Mouse (Mus musculus) lung, embryonic 14.5 days (tissue): ENCODE measurements around the gene Spin2d. TPM values are rescaled to one million over a fixed set of nuclear protein-coding genes. Genes with fewer than 3 reads are reported as not detected.
"Not testable (repeated sequence)": the region's sequence is repeated elsewhere in the genome, so short reads cannot be mapped to it uniquely, and the experiment has no call there.

Experiments used
- ATAC-seq: fragments of 200-750 bp; cut with Nextera tagmentation; 2 replicates; pipeline ENCODE4 v1.8.0; 2017; ENCODE audit warnings: mild to moderate bottlenecking, moderate TSS enrichment, moderate library complexity; ENCODE audit not compliant: insufficient read depth
- DNase-seq: peaks from one replicate; pipeline ENCODE4 v3.0.0-alpha.2; 2015
- H3K27ac ChIP-seq: fragments of 300-500 bp; sonication (generic); 2 replicates; pipeline ENCODE4 v1.5.1; 2014; ENCODE audit warnings: low read depth, mild to moderate bottlenecking, moderate library complexity
- H3K27me3 ChIP-seq: fragments of 300-500 bp; sonication (generic); 2 replicates; pipeline ENCODE4 v1.6.1; 2014; ENCODE audit warnings: low read length, control low read depth; ENCODE audit not compliant: insufficient read depth
- H3K36me3 ChIP-seq: fragments of 300-500 bp; sonication (generic); 2 replicates; pipeline ENCODE4 v1.6.1; 2014; ENCODE audit warnings: control low read depth; ENCODE audit not compliant: insufficient read depth
- H3K4me1 ChIP-seq: fragments of 300-500 bp; sonication (generic); 2 replicates; pipeline ENCODE4 v1.6.1; 2014; ENCODE audit warnings: antibody characterized with exemption, control low read depth; ENCODE audit not compliant: insufficient read depth
- H3K4me2 ChIP-seq: fragments of 300-500 bp; sonication (generic); 2 replicates; pipeline ENCODE4 v1.6.1; 2014; ENCODE audit warnings: mild to moderate bottlenecking
- H3K4me3 ChIP-seq: fragments of 300-500 bp; sonication (generic); 2 replicates; pipeline ENCODE4 v1.5.1; 2014; ENCODE audit warnings: low read depth, low read length
- H3K9ac ChIP-seq: fragments of 300-500 bp; sonication (generic); 2 replicates; pipeline ENCODE4 v1.6.1; 2014
- H3K9me3 ChIP-seq: fragments of 300-500 bp; sonication (generic); 2 replicates; pipeline ENCODE4 v1.6.1; 2016; ENCODE audit warnings: low read depth, low read length, control low read depth
- CTCF ChIP-seq: IDR thresholded peaks from 2 replicates; pipeline ENCODE4 v1.5.1; 2016; ENCODE audit warnings: antibody characterized with exemption, low read depth
- WGBS: fragments of 180-500 bp; shearing (Covaris S2); extraction: QIAGEN DNeasy Blood & Tissue Kit; methylation state at CpG from one replicate; pipeline ENCODE4 v1.1.7; 2014; 5-methylcytosine and 5-hydroxymethylcytosine counted together
- polyA plus RNA-seq: library from polyadenylated mRNA; unstranded; fragments of >200 nt; fragmentation: Nextera tagmentation; extraction: Ambion mirVana; gene quantifications from 2 replicates; pipeline ENCODE4 v1.2.1, GENCODE M21; 2014

The Spin2d gene
- polyA plus RNA-seq = not detected in 2 replicates

DNA sequence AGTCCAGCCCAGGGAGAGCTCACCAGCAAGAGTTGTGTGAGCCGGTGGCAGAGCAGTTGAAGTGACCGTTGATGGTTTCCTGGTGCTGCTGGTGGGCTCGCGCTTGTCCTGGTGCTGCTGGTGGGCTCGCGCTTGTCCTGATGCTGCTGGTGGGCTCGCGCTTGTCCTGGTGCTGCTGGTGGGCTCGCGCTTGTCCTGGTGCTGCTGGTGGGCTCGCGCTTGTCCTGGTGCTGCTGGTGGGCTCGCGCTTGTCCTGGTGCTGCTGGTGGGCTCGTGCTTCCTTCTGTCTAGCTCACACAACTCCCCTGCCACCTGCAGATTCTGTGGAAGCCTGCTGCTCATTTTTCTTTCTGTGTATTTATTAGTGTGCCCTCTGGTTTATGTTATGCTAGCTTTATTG, at the start of gene Spin2d:
Spin2d (minus strand) TSS at position 101 of the 400 bp plus-strand sequence.
- 76% methylated on average over 6 of the region's 15 CpGs for WGBS
- not testable (repeated sequence) for H3K9ac ChIP-seq, H3K27ac ChIP-seq, H3K4me1 ChIP-seq, H3K36me3 ChIP-seq, H3K9me3 ChIP-seq, H3K27me3 ChIP-seq, ATAC-seq, H3K4me3 ChIP-seq, H3K4me2 ChIP-seq, DNase-seq

DNA sequence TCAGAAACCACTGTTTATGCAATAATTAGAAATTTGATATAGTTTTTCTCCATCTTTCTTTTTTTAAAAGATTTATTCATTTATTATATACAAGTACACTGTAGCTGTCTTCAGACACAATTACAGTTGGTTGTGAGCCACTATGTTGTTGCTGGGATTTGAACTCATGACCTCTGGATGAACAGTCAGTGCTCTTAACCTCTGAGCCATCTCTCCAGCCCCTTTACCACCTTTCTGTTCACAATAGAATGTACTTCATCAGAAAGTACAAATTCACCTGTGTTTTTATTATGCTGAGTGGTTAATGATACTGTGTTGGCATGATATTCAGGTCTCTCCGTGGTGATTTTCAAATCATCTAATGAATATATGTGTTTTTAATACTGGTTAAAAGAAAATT, 48.6 kb upstream of the Spin2d start:
- Histone ChIP-seq H3K4me1 (no peaks in the 10 kb centered on the region), H3K9ac (no peak overlapping the region), H3K36me3 (no peaks in the 10 kb centered on the region), H3K27ac (no peak overlapping the region), H3K4me2 (no peak overlapping the region), H3K27me3 (no peaks in the 10 kb centered on the region), H3K9me3 (no peaks in the 10 kb centered on the region), H3K4me3 (no peak overlapping the region)
- no peak for ATAC-seq
- no peak for DNase-seq
- TF ChIP-seq CTCF = no peak
- WGBS = 58% methylated on average over 1 of the region's 1 CpGs

DNA sequence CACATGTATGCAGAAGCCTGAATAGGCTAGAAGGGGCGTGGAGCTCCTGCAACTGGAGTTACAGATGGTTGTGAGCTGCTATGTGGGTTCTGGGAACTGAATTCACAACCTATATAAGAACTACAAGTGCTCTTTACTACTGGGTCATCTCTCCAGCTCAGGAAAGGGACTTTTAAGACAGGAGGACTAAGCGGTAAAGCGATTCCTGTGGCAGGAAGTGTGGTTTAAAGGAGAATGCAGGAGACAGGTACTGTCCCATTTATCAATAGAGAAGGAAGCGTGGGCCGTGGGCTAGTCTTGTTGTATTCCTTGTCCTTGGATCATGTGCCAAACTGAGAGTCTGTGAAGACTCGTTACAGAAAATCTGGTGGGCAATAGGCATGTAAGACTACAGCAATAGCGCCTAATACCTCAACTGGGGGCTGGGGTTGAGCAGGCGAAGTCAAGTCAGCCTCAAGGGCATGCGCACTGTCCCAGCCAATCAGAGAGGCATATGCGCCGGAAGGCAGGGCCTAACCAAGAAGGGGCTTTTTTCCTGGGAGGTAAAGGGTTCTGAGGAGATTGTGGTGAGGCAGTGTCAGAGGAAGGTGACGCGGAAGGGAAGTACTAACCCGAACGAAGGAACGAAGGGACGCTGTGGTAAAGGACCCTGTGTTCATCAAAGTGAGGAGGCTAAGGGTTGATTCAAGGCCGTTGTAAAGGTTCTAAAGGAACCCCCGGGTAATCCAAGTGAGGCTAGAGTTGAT, 37.2 kb upstream of the Spin2d start, which contains the start of gene Xlr4b:
Xlr4b (plus strand) TSS at position 515 of the 746 bp plus-strand sequence.
- ATAC-seq, DNase-seq, H3K27me3 ChIP-seq, H3K4me3 ChIP-seq, H3K9me3 ChIP-seq, H3K4me1 ChIP-seq, H3K4me2 ChIP-seq, H3K36me3 ChIP-seq, H3K27ac ChIP-seq, H3K9ac ChIP-seq: not testable (repeated sequence)
- WGBS = 78% methylated on average over 11 of the region's 19 CpGs

DNA sequence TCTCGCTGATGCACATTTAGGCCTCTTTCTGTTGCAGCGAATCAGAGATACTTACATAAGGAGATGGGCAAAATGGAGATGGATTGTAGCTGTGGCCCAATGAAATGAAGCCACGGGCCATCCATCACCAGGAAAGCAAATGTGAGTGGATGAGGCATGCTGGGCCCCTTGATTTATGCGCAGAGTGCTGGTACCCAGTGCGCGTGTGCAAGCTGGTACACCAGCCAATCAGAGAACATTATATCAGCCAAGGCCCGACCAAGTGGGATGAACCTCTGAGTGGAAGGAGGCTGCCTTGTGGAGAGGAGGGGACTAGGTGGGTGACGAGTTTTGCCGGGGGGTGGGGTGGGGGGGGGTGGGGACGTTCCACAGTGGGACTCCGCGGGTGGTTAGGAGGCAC, 15.1 kb upstream of the Spin2d start, which contains the start of gene Xlr3b:
Xlr3b (plus strand) TSS at position 274 of the 400 bp plus-strand sequence.
- H3K4me2 ChIP-seq, H3K9me3 ChIP-seq, H3K27ac ChIP-seq, H3K27me3 ChIP-seq, H3K4me3 ChIP-seq, H3K9ac ChIP-seq, H3K4me1 ChIP-seq, H3K36me3 ChIP-seq: not testable (repeated sequence)
- WGBS = 67% methylated on average over 12 of the region's 12 CpGs
- DNase-seq (peak; percentile 1), ATAC-seq (peak; percentile 54; the same call in 1 of the 2 replicates)

DNA sequence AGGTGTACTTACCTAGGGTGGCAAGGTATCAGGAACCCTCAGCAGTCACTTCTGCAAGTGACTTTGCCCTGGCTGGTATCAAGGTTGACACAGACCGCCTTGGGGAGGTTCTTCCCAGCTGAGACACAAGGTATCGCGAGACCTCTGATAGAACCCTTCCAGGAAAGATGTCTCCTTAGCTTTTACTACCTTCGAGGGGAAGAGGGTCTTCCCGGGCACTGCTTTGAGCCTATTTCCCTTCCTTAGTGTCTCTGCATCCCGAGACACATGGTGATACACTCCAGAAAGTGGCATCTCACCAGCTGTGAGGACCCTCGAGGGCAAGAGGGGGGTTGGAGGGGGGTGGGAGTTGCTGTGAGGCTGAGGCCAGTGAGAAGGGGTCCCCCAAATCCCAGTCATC, 27.4 kb downstream of the Spin2d start, which contains the start of gene DXBay18:
DXBay18 (minus strand) TSS at position 101 of the 400 bp plus-strand sequence.
- not testable (repeated sequence) for H3K36me3 ChIP-seq, H3K9me3 ChIP-seq, H3K27me3 ChIP-seq, H3K4me2 ChIP-seq, H3K4me3 ChIP-seq, H3K4me1 ChIP-seq, ATAC-seq, H3K27ac ChIP-seq, H3K9ac ChIP-seq, DNase-seq
- WGBS = no CpG with 5 or more reads among the region's 7 CpGs

DNA sequence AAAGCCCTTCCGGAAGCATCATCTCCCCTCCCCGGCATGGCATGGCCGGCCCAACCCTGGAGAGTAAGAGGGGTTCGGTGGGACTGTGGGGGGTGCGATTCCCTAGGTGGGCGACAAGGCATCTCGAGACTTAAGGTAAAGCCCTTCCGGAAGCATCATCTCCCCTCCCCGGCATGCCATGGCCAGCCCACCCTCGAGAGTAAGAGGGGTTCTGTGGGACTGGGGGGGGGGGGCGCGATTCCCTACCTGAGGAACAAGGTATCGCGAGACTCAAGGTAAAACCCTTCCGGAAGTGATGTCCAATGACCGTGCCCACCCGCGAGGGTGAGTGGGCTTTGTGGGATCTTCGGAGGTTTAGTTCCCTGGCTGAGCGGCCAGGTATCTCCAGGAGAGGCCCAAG, 28.3 kb downstream of the Spin2d start, which contains the start of gene Xlr5b:
Xlr5b (plus strand) TSS at position 301 of the 400 bp plus-strand sequence.
- not testable (repeated sequence) for H3K27ac ChIP-seq, H3K4me3 ChIP-seq, H3K4me2 ChIP-seq, H3K9ac ChIP-seq, H3K9me3 ChIP-seq, H3K27me3 ChIP-seq, H3K4me1 ChIP-seq, DNase-seq, ATAC-seq, H3K36me3 ChIP-seq
- whole genome bisulfite sequencing = no CpG with 5 or more reads among the region's 20 CpGs

DNA sequence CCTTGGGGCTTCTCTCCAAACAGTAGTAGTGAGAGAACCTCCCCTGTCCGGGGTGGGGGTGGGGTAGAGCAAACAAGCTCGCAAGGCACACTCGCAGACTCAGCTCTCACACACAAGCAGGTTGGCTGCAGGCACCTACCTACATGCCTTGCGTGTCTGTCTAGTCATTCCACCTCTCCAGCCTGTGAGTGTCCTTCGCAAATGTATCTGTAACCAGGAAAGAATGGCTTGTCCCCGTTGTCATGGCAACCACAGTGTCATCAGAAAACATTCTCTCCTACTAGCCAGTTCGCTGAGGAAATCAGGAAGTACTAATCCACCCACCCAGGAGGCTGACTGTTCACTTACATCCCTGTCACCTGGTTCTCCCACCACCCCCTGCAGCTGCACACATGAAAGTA, 33.6 kb downstream of the Spin2d start:
- H3K9me3 ChIP-seq, H3K4me3 ChIP-seq, H3K27ac ChIP-seq, H3K4me1 ChIP-seq, H3K36me3 ChIP-seq, DNase-seq, H3K4me2 ChIP-seq, H3K9ac ChIP-seq, H3K27me3 ChIP-seq: not testable (repeated sequence)
- WGBS = no CpG with 5 or more reads among the region's 7 CpGs
- ATAC-seq = peak; percentile 68

Other genes starting within 250 kb of the Spin2d start
- gene Zfp185, start 189.7 kb downstream of the Spin2d start, polyA plus RNA-seq = 6.5 and 8.0 TPM in 2 replicates
- 0.11 TPM in 1 of 2 replicates, not detected in the other for gene Pnma5, start 139.9 kb downstream of the Spin2d start, polyA plus RNA-seq
- 0.08 and 0.13 TPM in 2 replicates for gene Pnma3, start 112.2 kb downstream of the Spin2d start, polyA plus RNA-seq
- 0.35 and 2.0 TPM in 2 replicates for gene Xlr4a, start 94.5 kb downstream of the Spin2d start, polyA plus RNA-seq
- gene Xlr3a, start 79.9 kb downstream of the Spin2d start, polyA plus RNA-seq = 3.6 and 5.6 TPM in 2 replicates
- gene Gm14685, start 59.9 kb downstream of the Spin2d start, polyA plus RNA-seq = 0.09 and 0.11 TPM in 2 replicates
- not detected in 2 replicates for gene Xlr5b, start 28.2 kb downstream of the Spin2d start, polyA plus RNA-seq
- gene DXBay18, start 27.5 kb downstream of the Spin2d start, polyA plus RNA-seq = 0.09 TPM in 1 of 2 replicates, not detected in the other
- gene Xlr3b, start 15.2 kb upstream of the Spin2d start, polyA plus RNA-seq = 8.8 and 16.8 TPM in 2 replicates
- 4.6 TPM in 1 of 2 replicates, not detected in the other for gene Xlr4b, start 37.3 kb upstream of the Spin2d start, polyA plus RNA-seq
- gene F8a, start 51.3 kb upstream of the Spin2d start, polyA plus RNA-seq = 9.7 and 10.9 TPM in 2 replicates
- gene Xlr4c, start 66.1 kb upstream of the Spin2d start, polyA plus RNA-seq = 0.21 TPM in 1 of 2 replicates, not detected in the other
- gene Xlr3c, start 88.4 kb upstream of the Spin2d start, polyA plus RNA-seq = not detected in 2 replicates
- gene Xlr5a, start 116.0 kb upstream of the Spin2d start, polyA plus RNA-seq = not detected in 2 replicates
- gene Xlr5c, start 116.0 kb upstream of the Spin2d start, polyA plus RNA-seq = not detected in 2 replicates
- not detected in 2 replicates for gene Gm45015, start 159.9 kb upstream of the Spin2d start, polyA plus RNA-seq
- gene Zfp275, start 165.6 kb upstream of the Spin2d start, polyA plus RNA-seq = 18.2 and 20.7 TPM in 2 replicates
- not detected in 2 replicates for gene Gm18336, start 221.7 kb upstream of the Spin2d start, polyA plus RNA-seq
- 0.05 and 0.14 TPM in 2 replicates for gene Zfp92, start 234.1 kb upstream of the Spin2d start, polyA plus RNA-seq